Mouse (Mus musculus): ENCODE results near the gene Ano9.

DNA sequence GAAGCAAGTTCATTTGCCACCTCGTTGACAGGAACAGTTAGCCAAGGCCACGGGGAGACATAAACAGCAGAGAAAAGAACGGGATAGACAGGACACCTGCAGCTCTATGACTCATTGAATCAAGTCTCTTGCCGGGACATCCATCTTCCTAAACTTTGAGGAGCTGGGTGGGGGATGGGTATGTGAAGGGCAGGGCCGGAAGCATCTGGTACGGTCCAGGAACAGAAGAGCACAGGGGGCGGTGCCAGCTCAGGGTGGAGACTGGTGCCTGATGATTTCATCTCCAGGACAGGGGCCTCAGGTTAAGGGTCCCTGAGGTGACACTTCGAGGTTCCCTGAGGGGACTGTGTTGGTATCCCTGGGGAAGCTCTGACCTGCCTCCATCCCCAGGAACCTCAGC lies 29.7 kb downstream of the Ano9 start:
- no peak for TF ChIP-seq POLR2A (IDR thresholded peaks at IDR 0.05; ENCODE audit: low read depth, low read length)
- TF ChIP-seq CTCF (IDR thresholded peaks at IDR 0.05; ENCODE audit: borderline replicate concordance, insufficient read depth, low read length): no peak
